Mouse (Mus musculus) thymus, adult 2 months (tissue): ENCODE results near the gene Fam241b. TPM values are rescaled to one million over a fixed set of nuclear protein-coding genes. Genes with fewer than 3 reads are reported as not detected.

Experiments
- DNase-seq: peaks from one replicate; pipeline ENCODE4 v3.0.0; 2021
- H3K27ac ChIP-seq: fragments of 200-500 bp; 2 replicates; pipeline ENCODE4 v1.5.1; 2012; ENCODE audit warnings: low read length, control low read depth; ENCODE audit not compliant: control insufficient read depth, insufficient read depth
- H3K27me3 ChIP-seq: fragments of 200-500 bp; 2 replicates; pipeline ENCODE4 v1.6.1; 2012; ENCODE audit warnings: mild to moderate bottlenecking, low read length, moderate library complexity, mixed read lengths; ENCODE audit not compliant: control insufficient read depth, insufficient read depth
- H3K36me3 ChIP-seq: fragments of 200-500 bp; 2 replicates; pipeline ENCODE4 v1.6.1; 2012; ENCODE audit warnings: mild to moderate bottlenecking, low read length, moderate library complexity; ENCODE audit not compliant: control insufficient read depth, insufficient read depth
- H3K4me1 ChIP-seq: fragments of 200-500 bp; replicated peaks from 2 replicates; pipeline ENCODE4 v1.6.1; 2012; ENCODE audit warnings: low read length; ENCODE audit not compliant: control insufficient read depth, insufficient read depth
- H3K4me3 ChIP-seq: fragments of 200-500 bp; 2 replicates; pipeline ENCODE4 v1.5.1; 2012; ENCODE audit warnings: mild to moderate bottlenecking, low read length, control low read depth, moderate library complexity; ENCODE audit not compliant: control insufficient read depth, insufficient read depth
- CTCF ChIP-seq: fragments of 200-500 bp; IDR thresholded peaks from 2 replicates; pipeline ENCODE4 v1.5.1; 2012; ENCODE audit warnings: mild to moderate bottlenecking, control low read depth, low read length, moderate library complexity, borderline replicate concordance; ENCODE audit not compliant: control insufficient read depth, poor library complexity, insufficient read depth; ENCODE audit errors: extremely low read depth
- POLR2A ChIP-seq: fragments of 200-500 bp; IDR thresholded peaks from 2 replicates; pipeline ENCODE4 v1.6.1; 2012; ENCODE audit warnings: mild to moderate bottlenecking, low read length, control low read depth, moderate library complexity; ENCODE audit not compliant: control insufficient read depth, poor library complexity, insufficient read depth; ENCODE audit errors: extremely low read depth
- WGBS: fragments of 180-500 bp; shearing (Covaris S2); methylation state at CpG from one replicate; pipeline ENCODE4 v1.1.7; 2018; 5-methylcytosine and 5-hydroxymethylcytosine counted together
- polyA plus RNA-seq: library from polyadenylated mRNA; depleted of rRNA; stranded (reverse); fragments of >200 nt; gene quantifications from 2 replicates; pipeline ENCODE4 v1.2.3, GENCODE M21; 2012

Fam241b gene
- polyA plus RNA-seq, 1 experiment, result 4.0 TPM

DNA sequence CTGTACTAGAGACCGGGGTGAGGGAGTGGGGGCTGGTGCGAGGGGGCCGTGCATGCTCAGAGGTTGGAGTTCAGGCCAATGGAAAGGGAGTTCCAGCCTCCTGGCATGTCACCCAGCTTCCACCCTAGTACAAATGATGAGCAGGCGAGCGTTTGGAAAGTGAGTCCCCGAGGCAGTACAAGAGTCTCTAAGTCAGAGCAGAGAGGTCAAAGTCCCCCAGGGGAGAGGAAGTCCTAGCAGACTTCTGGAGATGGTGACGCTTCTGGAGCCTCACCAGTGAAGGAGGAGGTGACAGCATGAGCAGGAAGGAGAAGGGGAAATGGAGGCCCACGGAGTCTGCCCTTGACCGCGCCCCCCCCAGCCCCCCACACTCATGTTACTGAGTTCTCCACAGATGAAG, 18.7 kb upstream of the Fam241b start:
- Histone ChIP-seq H3K4me3 (no peak overlapping the region), H3K27me3 (no peaks in the 10 kb centered on the region), H3K27ac (no peak overlapping the region), H3K36me3 (no peaks in the 10 kb centered on the region), H3K4me1 (no peaks in the 10 kb centered on the region)
- 27% methylated on average over 10 of the region's 10 CpGs for WGBS
- TF ChIP-seq POLR2A, result no peak
- TF ChIP-seq CTCF, result no peak
- DNase-seq, result no peak

DNA sequence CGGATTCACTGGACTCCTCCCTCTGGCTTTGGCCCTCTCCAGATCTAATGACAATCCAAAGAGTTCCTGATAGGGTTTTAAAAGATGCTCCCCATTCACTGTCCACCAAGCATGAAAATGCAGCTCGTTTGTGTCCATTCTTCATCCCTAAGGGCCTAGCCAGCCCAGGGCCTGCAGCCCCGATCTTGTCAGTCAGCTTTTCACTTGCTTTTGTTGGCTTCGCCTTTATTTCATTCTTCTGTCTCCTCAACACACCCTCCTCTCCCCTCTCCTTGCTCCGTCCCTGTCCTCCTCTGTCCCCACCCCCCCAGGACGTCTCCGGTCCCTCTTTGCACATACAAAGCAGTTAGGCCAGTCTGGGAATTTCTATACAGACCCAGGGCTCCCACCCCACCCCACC, 6.2 kb upstream of the Fam241b start:
- Histone ChIP-seq H3K27ac (no peak overlapping the region), H3K4me3 (no peak overlapping the region), H3K27me3 (no peaks in the 10 kb centered on the region), H3K4me1 (no peaks in the 10 kb centered on the region), H3K36me3 (no peaks in the 10 kb centered on the region)
- DNase-seq, result no peak
- TF ChIP-seq CTCF (no peak), POLR2A (no peak)
- WGBS, result 75% methylated on average over 7 of the region's 7 CpGs

DNA sequence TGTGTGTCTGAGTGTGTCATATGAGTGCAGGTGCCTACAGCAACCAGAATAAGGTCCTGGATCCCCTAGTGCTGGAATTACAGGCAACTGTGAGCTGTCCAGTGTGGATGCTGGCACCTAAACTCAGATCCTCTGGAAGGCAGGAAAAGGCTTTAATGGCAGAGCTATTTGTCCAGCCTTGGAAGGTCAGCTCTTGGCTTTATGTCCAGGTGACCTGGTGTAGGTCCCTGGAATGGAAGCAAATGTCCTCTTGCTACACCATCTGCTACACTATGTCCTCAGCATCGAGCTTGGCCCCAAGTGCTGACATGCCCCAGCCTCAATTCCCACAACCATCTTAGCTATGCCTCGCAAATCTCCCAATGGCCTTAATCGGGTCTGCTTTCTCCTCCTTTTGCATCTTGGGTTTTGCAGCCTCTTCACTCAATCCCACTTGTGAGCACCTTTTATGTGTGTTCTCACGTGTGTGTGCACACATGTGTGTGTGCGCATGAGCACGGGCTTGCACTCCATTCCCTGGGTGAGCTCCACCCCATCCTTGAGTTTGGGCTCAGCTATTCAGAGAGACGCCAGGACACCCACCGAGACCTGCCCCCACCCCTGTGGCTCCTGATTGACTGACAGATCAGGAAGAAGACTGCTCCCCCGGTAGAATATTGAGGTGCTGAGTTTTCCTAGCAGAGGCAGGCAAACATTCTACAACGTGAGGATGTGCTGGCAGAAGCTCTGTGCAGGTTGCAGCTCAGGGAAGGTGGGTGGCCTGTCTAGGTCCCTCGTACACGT, 3.9 kb upstream of the Fam241b start:
- 70% methylated on average over 12 of the region's 12 CpGs for WGBS
- no peaks in the 10 kb centered on the region for H3K4me1 ChIP-seq
- no peak for TF ChIP-seq POLR2A

DNA sequence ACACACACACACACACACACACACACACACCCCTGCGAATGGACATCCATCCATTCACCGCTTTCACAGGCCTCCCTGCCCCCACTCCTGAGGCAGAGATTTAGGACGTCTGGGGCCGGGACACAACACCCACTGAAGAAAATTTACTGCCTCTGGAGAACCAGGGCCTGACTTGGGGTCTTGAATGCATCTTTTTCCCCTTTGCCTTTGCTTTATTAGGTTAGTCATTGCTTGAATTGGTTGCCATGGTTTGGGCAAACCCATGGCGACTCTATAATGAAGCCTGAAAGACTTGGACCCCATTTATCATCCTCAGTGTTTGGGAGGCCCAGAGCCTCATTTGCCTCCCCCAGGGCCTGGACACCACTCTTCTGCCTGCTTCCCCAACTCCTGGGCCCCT, 2.2 kb upstream of the Fam241b start:
- no peak for TF ChIP-seq POLR2A
- no peak for TF ChIP-seq CTCF
- no peaks in the 10 kb centered on the region for H3K36me3 ChIP-seq
- no peak overlapping the region for H3K4me3 ChIP-seq
- no peak for DNase-seq
- 87% methylated on average over 5 of the region's 5 CpGs for WGBS
- no peaks in the 10 kb centered on the region for H3K4me1 ChIP-seq
- H3K27me3 ChIP-seq, result no peaks in the 10 kb centered on the region
- H3K27ac ChIP-seq, result no peak overlapping the region

More for the DNA sequence above, 3.9 kb upstream of the Fam241b start:
- H3K4me3 ChIP-seq, result no peak overlapping the region
- H3K27me3 ChIP-seq, result no peaks in the 10 kb centered on the region
- no peak for DNase-seq
- H3K27ac ChIP-seq, result no peak overlapping the region
- H3K36me3 ChIP-seq, result no peaks in the 10 kb centered on the region

DNA sequence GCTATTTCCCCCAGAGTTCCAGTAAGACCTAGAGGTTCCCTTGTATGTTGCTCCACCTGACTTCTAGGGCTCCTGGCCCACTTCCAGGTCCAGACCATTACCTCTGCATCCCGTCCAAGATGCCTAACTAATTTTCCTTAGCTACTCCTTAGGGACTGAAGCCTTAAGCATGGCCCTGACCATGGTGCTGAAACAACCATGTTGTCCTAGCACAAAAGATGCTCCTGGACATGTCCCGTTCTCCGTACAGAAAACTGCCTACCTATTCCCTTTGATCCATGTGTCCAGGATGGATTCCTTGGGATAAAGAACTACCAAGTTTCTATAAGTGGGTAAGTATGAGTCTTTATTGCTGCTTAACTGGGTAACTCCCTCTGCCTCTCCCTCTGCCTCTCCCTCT, 5.7 kb downstream of the Fam241b start:
- Histone ChIP-seq H3K27me3 (no peaks in the 10 kb centered on the region; the same call in 1 of the 2 replicates), H3K36me3 (no peaks in the 10 kb centered on the region), H3K4me1 (no peaks in the 10 kb centered on the region), H3K27ac (no peak overlapping the region), H3K4me3 (no peak overlapping the region)
- no peak for DNase-seq
- TF ChIP-seq CTCF (no peak), POLR2A (no peak)
- 20% methylated on average over 3 of the region's 3 CpGs for WGBS

DNA sequence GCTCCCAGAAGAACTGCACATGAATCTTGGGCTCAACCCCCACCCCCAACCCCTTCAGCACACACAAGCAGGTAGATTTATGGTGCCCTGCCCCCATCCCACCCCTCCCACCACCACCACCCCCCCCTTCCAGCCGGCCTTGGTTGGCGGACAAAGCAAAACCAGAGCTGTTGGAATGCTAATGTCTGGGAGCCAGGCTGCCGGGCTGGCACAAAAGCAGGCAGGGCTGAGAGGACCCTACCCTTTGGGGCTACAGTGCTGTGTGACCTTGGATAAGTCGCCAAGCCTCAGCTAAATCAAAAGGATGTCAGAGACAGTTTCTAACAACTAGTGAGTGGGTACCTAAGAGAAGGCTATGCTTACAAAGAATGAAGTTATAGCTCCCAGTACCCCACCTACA, 6.6 kb downstream of the Fam241b start:
- no peaks in the 10 kb centered on the region; the same call in 1 of the 2 replicates for H3K27me3 ChIP-seq
- 14% methylated on average over 4 of the region's 4 CpGs for WGBS

More for the DNA sequence above, 6.6 kb downstream of the Fam241b start:
- Histone ChIP-seq H3K4me3 (no peak overlapping the region), H3K36me3 (no peaks in the 10 kb centered on the region), H3K27ac (no peak overlapping the region), H3K4me1 (no peaks in the 10 kb centered on the region)
- TF ChIP-seq POLR2A (no peak), CTCF (no peak)
- DNase-seq, result no peak
